Mouse (Mus musculus): ENCODE data around the gene Stpg4. TPM values are rescaled to one million over a fixed set of nuclear protein-coding genes. Genes with fewer than 3 reads are reported as not detected.

The Stpg4 gene
- polyA plus RNA-seq, 1 experiment from 2014 or later = not detected

DNA sequence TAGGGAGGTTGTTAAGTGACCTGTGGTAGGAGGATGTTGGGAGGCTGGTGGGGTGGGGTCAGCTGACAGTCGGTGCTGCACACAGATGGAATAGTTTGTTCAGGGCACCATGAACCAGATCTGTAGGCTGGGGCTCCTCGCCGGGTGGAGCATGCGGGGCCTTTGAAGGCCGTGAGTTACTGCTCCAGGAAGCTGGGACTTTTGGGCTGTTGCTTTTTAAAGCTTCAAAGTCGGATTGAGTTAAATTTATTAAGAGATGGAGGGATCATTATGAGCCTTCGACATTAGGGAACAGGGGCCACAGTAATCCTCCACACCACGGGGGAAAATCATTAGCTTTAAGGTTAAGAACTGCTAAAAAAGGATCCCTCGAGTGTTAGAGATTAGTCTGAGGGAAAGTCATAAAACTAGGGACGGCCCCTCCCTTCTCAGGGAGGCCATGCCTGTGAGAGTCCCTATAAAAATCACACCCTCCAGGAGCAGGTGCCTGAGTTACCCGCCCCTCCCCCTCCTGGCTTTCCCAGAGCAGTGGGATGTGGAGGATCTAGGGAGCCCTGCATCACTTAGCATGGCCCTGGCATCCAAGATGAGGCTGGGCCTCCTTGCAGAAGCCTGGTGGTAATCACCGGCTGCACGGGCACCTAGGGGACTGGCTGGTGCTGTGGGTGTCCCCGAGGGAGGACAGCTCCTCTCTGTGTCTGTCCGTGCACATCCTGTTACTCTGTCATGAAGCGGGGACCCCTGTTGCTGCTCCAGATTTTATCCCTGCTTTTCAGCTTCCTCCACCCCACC, 75.2 kb downstream of the Stpg4 start:
- no peak overlapping the region for H3K4me2 ChIP-seq (ENCODE audit: low read length)
- H3K27ac ChIP-seq (ENCODE audit: low read length) = no peak overlapping the region
- H3K36me3 ChIP-seq (ENCODE audit: control insufficient read depth, insufficient read depth) = no peaks in the 10 kb centered on the region
- H3K4me3 ChIP-seq (replicated peaks; ENCODE audit: low read length) = no peak overlapping the region
- no peaks in the 10 kb centered on the region for H3K27me3 ChIP-seq (replicated peaks; ENCODE audit: control insufficient read depth, insufficient read depth, low read length)
- no peaks in the 10 kb centered on the region for H3K9me3 ChIP-seq (ENCODE audit: control insufficient read depth, low read length)
- H3K9ac ChIP-seq (replicated peaks; ENCODE audit: low read depth, low read length) = no peak overlapping the region
- peak; percentile 16; the same call in 1 of the 2 replicates for ATAC-seq
- 40% methylated on average over 16 of the region's 16 CpGs for WGBS
- H3K4me1 ChIP-seq (replicated peaks; ENCODE audit: control insufficient read depth, insufficient read depth, low read length) = peaks cover 5% of the 10 kb centered on the region; the same call in 1 of the 2 replicates

DNA sequence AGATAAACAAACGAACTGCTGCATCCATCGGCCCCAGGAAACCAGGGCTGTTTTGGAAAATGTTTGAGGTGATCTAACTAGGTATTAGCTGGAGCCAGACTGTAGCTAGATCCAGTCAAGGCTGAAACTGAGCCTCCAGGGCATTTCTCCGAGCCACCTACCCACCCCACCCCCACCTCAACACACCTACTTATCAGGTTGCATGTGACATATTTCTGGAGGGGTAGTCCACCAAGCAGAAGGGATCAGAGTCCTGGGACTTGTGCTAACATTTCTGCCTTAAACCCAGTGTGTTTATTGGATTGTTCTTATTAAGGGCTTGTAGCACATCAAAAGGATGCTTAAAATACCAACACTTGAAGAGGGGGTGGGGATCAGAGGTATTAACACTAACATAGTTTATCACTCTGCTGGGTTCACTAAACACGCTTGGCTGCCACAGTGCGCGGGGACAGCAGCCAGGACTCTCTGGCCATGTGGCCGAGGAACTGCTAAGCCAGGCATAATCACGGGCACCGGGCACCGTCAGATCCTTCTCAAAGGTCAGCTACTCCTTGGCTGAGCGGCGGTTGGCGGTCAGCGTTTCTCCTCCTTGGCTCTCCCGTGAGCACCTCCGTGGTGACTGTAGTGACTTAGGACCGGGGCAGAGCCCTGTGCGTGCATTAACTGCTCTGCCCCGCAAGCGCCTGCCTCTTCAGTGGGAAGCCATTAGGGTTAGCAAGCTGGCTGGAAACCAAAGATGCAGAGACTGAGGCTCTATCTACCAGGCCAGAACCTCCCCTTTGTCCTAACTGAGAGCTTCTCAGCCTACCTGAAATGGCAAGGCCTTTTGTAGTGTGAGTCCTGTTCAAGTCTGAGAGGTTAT, 76.1 kb downstream of the Stpg4 start:
- WGBS = 39% methylated on average over 20 of the region's 20 CpGs
- Histone ChIP-seq H3K4me3 (replicated peaks; ENCODE audit: low read length) (no peak overlapping the region), H3K4me1 (replicated peaks; ENCODE audit: control insufficient read depth, insufficient read depth, low read length) (peaks cover 5% of the 10 kb centered on the region; the same call in 1 of the 2 replicates), H3K27ac (ENCODE audit: low read length) (no peak overlapping the region), H3K36me3 (ENCODE audit: control insufficient read depth, insufficient read depth) (no peaks in the 10 kb centered on the region), H3K9ac (replicated peaks; ENCODE audit: low read depth, low read length) (no peak overlapping the region), H3K27me3 (replicated peaks; ENCODE audit: control insufficient read depth, insufficient read depth, low read length) (no peaks in the 10 kb centered on the region), H3K4me2 (ENCODE audit: low read length) (no peak overlapping the region), H3K9me3 (ENCODE audit: control insufficient read depth, low read length) (no peaks in the 10 kb centered on the region)
- ATAC-seq = no peak

DNA sequence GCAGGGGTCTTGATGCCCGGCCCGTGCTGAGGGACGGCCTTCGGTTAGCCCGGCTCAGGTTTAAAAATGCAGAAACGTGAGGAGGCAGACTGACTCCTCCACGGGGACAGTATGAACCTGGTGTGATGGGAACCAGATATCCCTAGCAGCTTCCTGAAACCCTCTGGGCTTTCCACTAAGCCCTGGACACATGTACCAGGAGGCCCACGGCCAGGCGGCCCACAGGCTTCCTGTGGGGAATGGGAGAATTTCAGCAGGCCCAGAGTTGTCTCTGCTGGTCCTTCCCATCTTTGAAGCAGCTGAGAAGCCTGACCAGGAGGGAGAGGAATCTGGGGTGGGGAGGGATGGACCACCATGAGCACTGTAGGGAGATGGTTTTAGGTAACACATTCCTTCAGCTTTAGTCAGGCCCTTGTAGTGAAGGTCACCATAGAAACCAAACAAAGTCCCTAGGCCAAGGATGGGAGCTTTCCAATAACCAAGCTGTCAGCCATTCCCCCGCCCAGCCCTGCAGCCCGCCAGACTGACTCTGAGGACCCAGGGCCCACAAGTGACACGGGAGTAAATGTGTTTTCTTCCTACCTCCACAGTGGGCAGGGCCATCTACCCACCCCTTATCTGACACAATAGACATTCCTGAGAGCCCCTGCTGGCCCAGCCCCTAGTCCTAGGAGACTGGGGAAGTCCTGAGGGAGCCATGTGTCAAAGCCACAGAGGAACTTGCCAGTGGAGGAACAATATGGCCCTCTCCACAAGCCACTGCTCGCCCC, 76.9 kb downstream of the Stpg4 start:
- Histone ChIP-seq H3K36me3 (ENCODE audit: control insufficient read depth, insufficient read depth) (no peaks in the 10 kb centered on the region), H3K4me2 (ENCODE audit: low read length) (no peak overlapping the region), H3K9me3 (ENCODE audit: control insufficient read depth, low read length) (no peaks in the 10 kb centered on the region), H3K27ac (ENCODE audit: low read length) (no peak overlapping the region), H3K4me1 (replicated peaks; ENCODE audit: control insufficient read depth, insufficient read depth, low read length) (peaks cover 5% of the 10 kb centered on the region; the same call in 1 of the 2 replicates), H3K4me3 (replicated peaks; ENCODE audit: low read length) (no peak overlapping the region), H3K27me3 (replicated peaks; ENCODE audit: control insufficient read depth, insufficient read depth, low read length) (no peaks in the 10 kb centered on the region), H3K9ac (replicated peaks; ENCODE audit: low read depth, low read length) (no peak overlapping the region)
- ATAC-seq = no peak
- WGBS = 59% methylated on average over 13 of the region's 13 CpGs

DNA sequence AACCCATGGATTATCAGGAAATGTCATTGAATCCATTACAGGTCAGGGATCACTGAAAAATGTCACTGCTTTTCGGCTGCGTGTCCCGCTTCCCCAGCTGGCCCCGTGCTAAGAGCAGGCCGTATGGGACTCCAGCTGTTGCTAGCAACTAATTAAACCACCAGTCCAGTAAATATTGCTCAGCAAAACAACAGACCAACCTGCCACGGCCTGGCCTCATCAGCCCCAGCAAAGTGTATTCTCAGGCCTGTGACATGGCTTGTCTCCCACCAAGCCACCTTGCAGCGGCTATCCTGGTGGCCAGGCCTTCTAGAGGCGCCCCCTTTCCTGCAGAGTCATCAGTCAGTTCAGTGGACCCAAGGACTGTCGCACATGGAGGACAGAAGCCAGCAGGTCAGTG, 78.0 kb downstream of the Stpg4 start:
- Histone ChIP-seq H3K4me1 (replicated peaks; ENCODE audit: control insufficient read depth, insufficient read depth, low read length) (peaks cover 5% of the 10 kb centered on the region; the same call in 1 of the 2 replicates), H3K4me2 (ENCODE audit: low read length) (no peak overlapping the region), H3K36me3 (ENCODE audit: control insufficient read depth, insufficient read depth) (no peaks in the 10 kb centered on the region), H3K9me3 (ENCODE audit: control insufficient read depth, low read length) (no peaks in the 10 kb centered on the region), H3K9ac (replicated peaks; ENCODE audit: low read depth, low read length) (no peak overlapping the region), H3K4me3 (replicated peaks; ENCODE audit: low read length) (no peak overlapping the region), H3K27ac (ENCODE audit: low read length) (no peak overlapping the region), H3K27me3 (replicated peaks; ENCODE audit: control insufficient read depth, insufficient read depth, low read length) (no peaks in the 10 kb centered on the region)
- no peak for ATAC-seq
- WGBS = 74% methylated on average over 9 of the region's 9 CpGs

DNA sequence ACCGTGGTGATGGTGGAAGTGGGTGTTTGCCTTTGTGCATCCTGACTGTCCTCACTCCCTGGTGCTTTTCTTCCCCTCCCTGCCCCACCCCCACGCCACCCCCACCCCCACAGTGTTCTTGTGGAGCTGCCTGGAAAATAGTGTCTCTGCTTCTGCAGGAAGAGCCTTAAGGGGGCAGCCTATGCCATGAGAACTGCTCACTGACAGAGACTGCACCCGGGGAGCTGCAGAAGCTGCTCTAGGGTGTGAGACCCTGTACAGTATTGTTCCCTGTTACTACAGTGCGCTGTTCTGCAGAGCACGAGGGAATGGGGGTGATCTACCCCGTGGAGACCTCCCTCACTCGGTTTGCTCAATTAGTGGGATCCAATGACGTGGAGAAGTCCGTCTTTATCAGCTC, 78.5 kb downstream of the Stpg4 start:
- ATAC-seq = no peak
- WGBS = 23% methylated on average over 9 of the region's 9 CpGs
- Histone ChIP-seq H3K9ac (replicated peaks; ENCODE audit: low read depth, low read length) (no peak overlapping the region), H3K4me3 (replicated peaks; ENCODE audit: low read length) (no peak overlapping the region), H3K9me3 (ENCODE audit: control insufficient read depth, low read length) (no peaks in the 10 kb centered on the region), H3K4me2 (ENCODE audit: low read length) (no peak overlapping the region), H3K4me1 (replicated peaks; ENCODE audit: control insufficient read depth, insufficient read depth, low read length) (peaks cover 5% of the 10 kb centered on the region; the same call in 1 of the 2 replicates), H3K36me3 (ENCODE audit: control insufficient read depth, insufficient read depth) (no peaks in the 10 kb centered on the region), H3K27ac (ENCODE audit: low read length) (no peak overlapping the region), H3K27me3 (replicated peaks; ENCODE audit: control insufficient read depth, insufficient read depth, low read length) (no peaks in the 10 kb centered on the region)

DNA sequence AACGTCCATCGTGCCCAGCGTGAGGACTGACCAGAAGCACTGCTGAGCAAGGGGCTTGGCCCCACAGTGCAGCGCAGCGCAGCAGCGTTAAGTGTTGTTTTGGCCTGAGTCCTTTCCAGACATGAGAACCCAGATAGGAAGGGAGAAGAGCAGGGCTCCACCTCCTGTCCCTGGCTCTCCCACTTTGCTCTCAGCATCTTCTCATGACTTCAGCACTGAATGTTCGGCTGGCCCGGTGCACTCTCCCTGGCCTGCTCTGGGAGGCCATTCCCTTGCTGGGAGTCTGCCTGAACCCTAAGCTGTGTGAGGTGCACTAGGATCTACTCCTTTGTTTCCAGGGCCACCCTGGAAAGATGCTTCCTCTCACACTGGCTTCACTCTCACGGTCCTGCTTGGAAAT, 79.2 kb downstream of the Stpg4 start:
- no peaks in the 10 kb centered on the region for H3K9me3 ChIP-seq (ENCODE audit: control insufficient read depth, low read length)
- no peak overlapping the region for H3K9ac ChIP-seq (replicated peaks; ENCODE audit: low read depth, low read length)
- 49% methylated on average over 9 of the region's 9 CpGs for whole genome bisulfite sequencing
- H3K27ac ChIP-seq (ENCODE audit: low read length) = no peak overlapping the region
- no peak overlapping the region for H3K4me3 ChIP-seq (replicated peaks; ENCODE audit: low read length)
- H3K4me1 ChIP-seq (replicated peaks; ENCODE audit: control insufficient read depth, insufficient read depth, low read length) = peaks cover 5% of the 10 kb centered on the region; the same call in 1 of the 2 replicates
- no peak overlapping the region for H3K4me2 ChIP-seq (ENCODE audit: low read length)
- no peak for ATAC-seq
- H3K27me3 ChIP-seq (replicated peaks; ENCODE audit: control insufficient read depth, insufficient read depth, low read length) = no peaks in the 10 kb centered on the region
- H3K36me3 ChIP-seq (ENCODE audit: control insufficient read depth, insufficient read depth) = no peaks in the 10 kb centered on the region

DNA sequence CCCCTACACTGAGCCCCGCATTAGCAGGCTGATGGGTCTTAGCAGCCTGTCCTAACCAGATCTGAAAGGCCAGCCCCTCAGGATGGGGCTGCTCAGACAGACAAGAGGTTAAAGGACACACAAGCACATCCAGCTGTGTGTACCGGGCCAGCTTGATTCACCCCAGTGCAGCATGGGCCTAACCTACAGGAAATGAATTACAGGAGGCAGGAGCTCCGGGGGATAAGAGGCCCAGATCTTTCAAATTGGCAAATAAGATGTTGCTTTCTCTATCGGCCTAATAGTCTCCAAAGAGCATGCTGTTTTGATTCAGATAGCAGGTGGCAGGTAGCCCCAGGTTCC, 82.3 kb downstream of the Stpg4 start:
- no peaks in the 10 kb centered on the region for H3K27me3 ChIP-seq (replicated peaks; ENCODE audit: control insufficient read depth, insufficient read depth, low read length)
- no peak overlapping the region for H3K27ac ChIP-seq (ENCODE audit: low read length)
- H3K9me3 ChIP-seq (ENCODE audit: control insufficient read depth, low read length) = no peaks in the 10 kb centered on the region
- ATAC-seq = no peak
- no peak overlapping the region for H3K4me2 ChIP-seq (ENCODE audit: low read length)
- no peak overlapping the region for H3K9ac ChIP-seq (replicated peaks; ENCODE audit: low read depth, low read length)
- no peak overlapping the region for H3K4me3 ChIP-seq (replicated peaks; ENCODE audit: low read length)
- 74% methylated on average over 4 of the region's 4 CpGs for WGBS
- no peaks in the 10 kb centered on the region for H3K36me3 ChIP-seq (ENCODE audit: control insufficient read depth, insufficient read depth)
- H3K4me1 ChIP-seq (replicated peaks; ENCODE audit: control insufficient read depth, insufficient read depth, low read length) = no peaks in the 10 kb centered on the region

DNA sequence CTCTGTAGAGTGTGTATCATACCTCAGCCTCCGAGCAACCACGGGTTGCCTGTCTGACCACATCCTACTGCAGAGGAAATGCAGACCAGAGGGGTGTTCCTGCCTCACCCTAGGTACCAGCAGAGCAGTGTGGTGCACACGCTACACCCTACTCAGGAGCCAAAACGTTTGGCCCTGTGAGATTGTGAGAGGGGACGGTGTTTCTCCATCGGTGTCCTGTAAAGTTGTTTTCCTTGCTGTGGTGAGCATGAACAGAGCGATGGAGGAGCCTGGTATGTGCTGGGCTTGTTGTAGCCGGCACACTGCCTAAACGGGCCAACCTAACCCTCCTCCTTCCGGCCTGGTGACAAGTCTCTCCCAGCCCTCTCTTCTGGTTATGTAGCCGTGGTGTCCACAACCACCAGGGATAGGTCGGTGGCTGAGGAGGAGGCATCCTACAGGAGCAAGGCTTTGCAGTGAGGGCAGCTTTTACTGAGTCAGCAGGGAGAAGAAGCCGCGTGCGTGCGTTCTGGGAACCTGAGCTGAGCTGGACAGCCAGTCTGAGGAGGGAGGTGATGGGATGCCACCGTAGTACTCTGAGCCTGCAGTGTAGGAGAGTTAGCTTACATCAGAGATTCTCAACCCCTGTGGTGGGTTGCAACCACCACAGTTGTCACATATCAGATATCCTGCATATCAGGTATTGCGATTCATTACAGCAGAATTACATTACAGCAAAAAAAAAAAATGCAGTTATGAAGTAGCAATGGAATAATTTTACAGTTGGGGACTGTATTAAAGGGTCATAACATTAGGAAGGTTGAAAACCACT, 82.9 kb downstream of the Stpg4 start:
- Histone ChIP-seq H3K4me3 (replicated peaks; ENCODE audit: low read length) (no peak overlapping the region), H3K9ac (replicated peaks; ENCODE audit: low read depth, low read length) (no peak overlapping the region), H3K4me1 (replicated peaks; ENCODE audit: control insufficient read depth, insufficient read depth, low read length) (no peaks in the 10 kb centered on the region), H3K27ac (ENCODE audit: low read length) (no peak overlapping the region), H3K9me3 (ENCODE audit: control insufficient read depth, low read length) (no peaks in the 10 kb centered on the region), H3K36me3 (ENCODE audit: control insufficient read depth, insufficient read depth) (no peaks in the 10 kb centered on the region), H3K27me3 (replicated peaks; ENCODE audit: control insufficient read depth, insufficient read depth, low read length) (no peaks in the 10 kb centered on the region), H3K4me2 (ENCODE audit: low read length) (no peak overlapping the region)
- WGBS = 77% methylated on average over 18 of the region's 18 CpGs
- no peak for ATAC-seq
